Mouse (Mus musculus) gastrocnemius, postnatal 25 days (tissue): Measurements from ENCODE around the gene Senp8. TPM values are rescaled to one million over a fixed set of nuclear protein-coding genes. Genes with fewer than 3 reads are reported as not detected.

ENCODE experiments used
- DNase-seq: peaks from one replicate; pipeline ENCODE4 v3.0.0; 2022
- total RNA-seq, 2 experiments: library from RNA; stranded (reverse); gene quantifications; 1 replicate in 1 of 2; 2 replicates in 1 of 2; pipeline ENCODE4 v1.2.3; 2021

The Senp8 gene
- total RNA-seq, 2 experiments from 2014 or later = 8.9 to 9.2 TPM

- DNase-seq = no peak
Measured at GRCm38 (mm10) chr9:59716275-59716898, 34.1 kb downstream of the Senp8 start.

DNA sequence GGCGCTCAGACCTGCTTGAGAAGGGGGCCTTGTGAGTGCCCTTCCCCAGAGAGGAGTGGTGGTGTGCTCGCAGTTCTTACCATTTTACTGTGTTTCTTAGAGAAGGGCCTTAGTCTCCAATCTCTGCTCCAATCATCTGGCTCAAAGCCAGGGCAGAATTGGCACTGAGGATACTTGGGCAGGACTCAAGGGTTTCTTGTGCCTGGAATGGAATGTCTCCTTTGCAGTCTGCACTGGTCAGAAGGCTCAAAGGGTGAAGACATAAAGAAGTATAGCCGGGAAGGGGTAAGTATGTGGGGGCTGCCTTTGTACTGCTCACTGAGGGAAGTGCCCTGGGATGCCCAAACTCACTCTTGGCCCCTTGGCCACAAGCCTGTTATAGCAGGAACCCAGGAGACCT is 41.3 kb downstream of the Senp8 start:
- no peak for DNase-seq

- no peak for DNase-seq
Measured at GRCm38 (mm10) chr9:59706850-59707825, 43.4 kb downstream of the Senp8 start.

DNA sequence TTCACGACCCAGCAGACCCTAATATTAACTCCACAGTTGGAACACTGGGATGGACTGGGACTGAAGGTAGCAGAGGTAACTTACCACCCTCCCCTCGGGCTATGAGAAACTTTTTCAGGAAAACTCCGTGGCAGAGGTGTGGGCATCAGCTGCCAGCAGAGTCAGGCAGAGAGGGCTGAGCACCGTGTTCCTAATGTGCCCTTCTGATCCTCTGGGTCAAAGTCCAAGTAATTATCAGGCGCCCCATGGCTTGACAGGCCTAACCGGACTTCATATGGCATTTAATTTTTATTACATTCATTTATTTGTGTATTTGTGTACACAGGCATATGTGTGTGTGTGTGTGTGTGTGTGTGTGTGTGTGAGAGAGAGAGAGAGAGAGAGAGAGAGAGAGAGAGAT is 47.4 kb downstream of the Senp8 start:
- DNase-seq = no peak

DNA sequence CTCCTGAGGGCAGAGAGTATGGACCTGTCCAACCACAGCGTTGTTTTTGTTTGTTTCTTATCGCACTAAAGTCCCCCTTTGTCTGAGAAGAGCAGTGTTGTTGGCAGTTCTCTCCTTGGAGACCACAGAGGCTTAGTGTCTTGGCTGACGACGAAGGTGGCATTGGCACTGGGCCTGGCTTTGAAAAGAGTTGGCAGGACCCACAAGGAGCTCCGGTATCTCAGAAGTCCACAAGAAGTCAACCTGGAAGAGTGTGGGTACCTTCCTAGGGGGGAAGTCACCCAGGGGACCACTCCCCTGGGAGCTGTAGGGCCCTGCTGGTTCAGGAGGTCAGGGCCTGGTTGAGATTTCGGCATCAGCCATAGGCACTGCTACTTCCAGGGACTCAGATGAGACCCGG is 49.4 kb downstream of the Senp8 start:
- no peak for DNase-seq

DNA sequence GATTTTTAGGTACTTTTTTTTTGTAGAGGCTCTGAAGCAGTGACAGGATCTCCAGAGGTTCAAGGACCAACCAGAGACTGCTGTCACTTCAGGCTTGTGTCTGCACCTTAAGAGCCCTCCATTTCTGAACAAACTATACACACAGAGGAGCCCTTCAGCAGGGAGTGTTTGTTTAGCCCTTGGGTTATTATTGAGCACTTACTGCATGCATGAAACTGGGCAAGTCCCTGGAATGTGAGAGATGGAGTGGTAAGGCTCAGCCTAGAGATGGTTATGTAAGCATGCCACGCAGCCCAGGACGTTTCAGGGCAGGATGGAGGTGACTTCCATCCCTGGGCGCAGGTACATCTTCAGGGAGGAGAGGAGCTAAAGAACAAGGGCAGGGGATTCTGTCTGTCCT is 54.1 kb downstream of the Senp8 start:
- no peak for DNase-seq

DNA sequence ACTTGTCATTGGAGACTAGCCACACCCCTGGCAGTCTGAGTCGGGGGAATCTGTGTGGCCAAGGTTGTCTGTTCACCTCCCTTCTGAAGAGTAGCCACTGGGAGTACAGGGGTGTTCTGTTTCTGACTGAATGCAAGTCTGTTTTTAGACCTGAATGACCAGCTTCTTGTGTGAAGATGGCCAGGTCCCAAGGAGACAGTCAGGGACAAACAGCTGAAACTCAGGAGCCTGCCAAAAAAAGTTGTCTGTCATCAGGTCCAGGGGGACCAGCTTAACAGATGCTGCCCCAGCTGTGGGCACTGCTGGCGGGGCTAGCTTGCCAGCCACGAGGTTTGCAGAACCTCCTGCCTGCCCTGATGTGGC is 55.1 kb downstream of the Senp8 start:
- DNase-seq = no peak

DNA sequence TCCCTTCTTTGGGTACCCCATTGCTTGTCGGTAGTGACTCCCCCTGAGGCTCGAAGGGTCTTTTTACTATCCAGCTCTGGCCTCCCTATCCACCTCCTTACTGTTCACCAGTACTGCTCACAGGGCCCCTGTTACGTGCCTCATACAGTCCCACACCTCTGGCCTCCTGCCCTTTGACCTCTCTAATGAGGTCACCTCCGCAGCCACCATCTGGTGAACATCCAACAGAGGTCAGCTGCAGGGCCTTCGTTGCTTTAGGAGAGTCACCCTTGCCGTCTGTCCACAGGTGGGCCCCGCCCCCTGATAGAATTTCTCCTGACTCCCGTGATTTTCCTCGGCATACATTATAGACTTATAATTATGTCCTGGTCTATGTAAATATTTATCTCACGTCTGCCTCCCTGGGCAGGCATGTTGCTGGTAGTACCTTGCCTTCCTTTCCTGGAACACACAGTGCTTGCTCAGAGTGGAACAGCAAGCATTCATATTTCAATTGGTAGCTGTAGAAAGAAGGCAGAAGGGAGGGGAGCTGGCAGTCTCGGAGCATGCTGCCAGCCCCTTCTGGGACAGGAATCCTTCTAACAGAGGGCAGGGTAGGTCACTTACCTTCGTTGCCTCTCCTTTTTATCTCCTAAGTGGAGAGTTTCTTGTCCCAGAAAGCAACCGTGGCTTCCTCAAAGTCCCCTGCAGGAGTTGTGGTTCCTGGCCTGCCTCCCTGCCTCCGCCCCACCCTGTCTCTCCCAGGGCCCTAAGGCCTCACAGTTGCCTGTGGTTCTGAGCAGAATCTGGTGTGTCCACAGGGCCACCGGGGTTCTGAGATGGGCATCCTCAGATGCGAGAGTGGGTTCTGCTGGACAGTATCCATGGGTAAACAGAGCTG is 55.7 kb downstream of the Senp8 start:
- no peak for DNase-seq

DNA sequence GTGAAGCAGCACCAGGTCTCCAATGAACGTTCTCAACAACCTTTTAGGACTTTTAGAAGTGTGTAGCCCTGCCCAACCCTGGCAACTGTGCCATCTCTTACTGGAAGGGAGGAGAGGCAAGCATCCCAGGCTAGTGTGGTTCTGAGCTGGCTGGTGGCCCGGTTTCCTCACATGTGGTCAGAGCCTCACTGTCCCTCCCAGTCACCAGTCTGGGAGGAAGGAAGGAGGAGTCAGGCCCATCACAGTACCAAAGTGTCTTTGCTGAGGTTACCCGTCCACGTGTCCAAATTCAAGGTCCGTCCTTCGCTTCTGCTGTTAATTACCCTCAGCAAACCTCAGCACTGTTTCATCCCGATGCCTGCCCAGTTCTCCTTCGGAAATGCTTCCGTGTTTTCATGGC is 58.4 kb downstream of the Senp8 start:
- no peak for DNase-seq

DNA sequence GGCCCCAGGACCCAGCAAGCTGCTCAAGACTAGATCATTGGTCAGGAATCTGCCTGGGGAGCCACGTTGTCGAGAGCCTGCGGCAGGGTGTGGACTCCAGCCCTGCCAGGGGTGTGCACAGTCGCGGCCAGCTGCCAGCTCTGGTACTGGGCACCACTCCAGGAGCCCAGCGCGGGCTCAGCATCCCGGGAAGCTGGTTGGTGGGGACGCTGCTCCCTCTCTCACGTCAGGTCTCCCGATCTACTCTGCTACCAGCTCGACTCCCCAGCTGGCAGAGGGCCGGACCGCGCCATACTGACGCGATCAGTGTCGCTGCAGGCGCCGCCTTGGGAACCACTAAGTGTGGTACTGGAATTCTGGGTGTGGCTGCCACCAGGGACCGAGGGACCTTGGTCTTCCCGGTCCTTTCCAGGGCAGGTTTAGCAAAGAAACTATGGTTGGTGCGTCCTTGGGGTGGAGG is 58.8 kb downstream of the Senp8 start:
- peak; percentile 80 for DNase-seq

- DNase-seq = no peak
Measured at GRCm38 (mm10) chr9:59687416-59688046, 63.0 kb downstream of the Senp8 start.

Other genes starting within 250 kb of the Senp8 start
- gene Hexa, start 211.2 kb downstream of the Senp8 start, total RNA-seq = 10 to 100 TPM; 21.6 to 29.0 TPM
- gene Tmem202, start 210.9 kb downstream of the Senp8 start, total RNA-seq = under 1 TPM in 1 of 2 experiments, not detected in 1; 0.94 TPM
- not detected for gene Celf6, start 172.8 kb downstream of the Senp8 start, total RNA-seq
- 10 to 100 TPM; 18.6 to 20.3 TPM for gene Parp6, start 133.4 kb downstream of the Senp8 start, total RNA-seq
- gene Pkm, start 94.3 kb downstream of the Senp8 start, total RNA-seq = 1,000 to 10,000 TPM; 2,850 to 2,853 TPM
- under 1 TPM in 1 of 2 experiments, not detected in 1; 0.27 TPM for gene Gramd2, start 70.6 kb downstream of the Senp8 start, total RNA-seq
- gene Myo9a, start 186 bp upstream of the Senp8 start, total RNA-seq = 1 to 10 TPM; 7.8 to 9.6 TPM
- gene Nr2e3, start 209.9 kb upstream of the Senp8 start, total RNA-seq = not detected